Mouse (Mus musculus) heart, embryonic 12.5 days (tissue): ENCODE measurements at regions not wholly inside any gene's neighbourhood (a gene's known extent, or its start where the extent isn't known, plus 50 kb on each side); places are given as distances from the start of the nearest gene placed in this dataset.

Experiments
- ATAC-seq: fragments of 200-750 bp; cut with Nextera tagmentation; 2 replicates; pipeline ENCODE4 v1.8.0; 2017; ENCODE audit warnings: moderate TSS enrichment, moderate library complexity; ENCODE audit not compliant: insufficient number of reproducible peaks, low FRiP score
- H3K27ac ChIP-seq: fragments of 300-500 bp; sonication (generic); 2 replicates; pipeline ENCODE4 v1.5.1; 2016; ENCODE audit warnings: mild to moderate bottlenecking, moderate library complexity; ENCODE audit not compliant: poor library complexity, severe bottlenecking
- H3K27me3 ChIP-seq: fragments of 300-500 bp; sonication (generic); replicated peaks from 2 replicates; pipeline ENCODE4 v1.6.1; 2016; ENCODE audit warnings: mild to moderate bottlenecking, moderate library complexity
- H3K36me3 ChIP-seq: fragments of 300-500 bp; sonication (generic); 2 replicates; pipeline ENCODE4 v1.6.1; 2016; ENCODE audit warnings: mild to moderate bottlenecking, moderate library complexity
- H3K4me1 ChIP-seq: fragments of 300-500 bp; sonication (generic); replicated peaks from 2 replicates; pipeline ENCODE4 v1.6.1; 2016; ENCODE audit warnings: mild to moderate bottlenecking
- H3K4me2 ChIP-seq: fragments of 300-500 bp; sonication (generic); 2 replicates; pipeline ENCODE4 v1.6.1; 2016; ENCODE audit warnings: mild to moderate bottlenecking, moderate library complexity
- H3K4me3 ChIP-seq: fragments of 300-500 bp; sonication (generic); 2 replicates; pipeline ENCODE4 v1.5.1; 2016; ENCODE audit warnings: mild to moderate bottlenecking
- H3K9ac ChIP-seq: fragments of 300-500 bp; sonication (generic); 2 replicates; pipeline ENCODE4 v1.6.1; 2016; ENCODE audit warnings: mild to moderate bottlenecking, moderate library complexity
- H3K9me3 ChIP-seq: fragments of 300-500 bp; sonication (generic); replicated peaks from 2 replicates; pipeline ENCODE4 v1.6.1; 2016; ENCODE audit warnings: mild to moderate bottlenecking, moderate library complexity
- WGBS: fragments of 180-500 bp; shearing (Covaris S2); methylation state at CpG from one replicate; pipeline ENCODE4 v1.1.7; 2016; 5-methylcytosine and 5-hydroxymethylcytosine counted together

GRCm38 (mm10) chr16:24073613-24074244, 85.1 kb upstream of the Bcl6 start:
- ATAC-seq = no peak

GRCm38 (mm10) chr16:24073065-24073464, 84.4 kb upstream of the Bcl6 start:
- ATAC-seq = no peak
- H3K27ac ChIP-seq = no peak overlapping the region
- peaks cover 7% of the 10 kb centered on the region for H3K4me1 ChIP-seq
- H3K36me3 ChIP-seq = no peaks in the 10 kb centered on the region
- H3K9ac ChIP-seq = no peak overlapping the region
- WGBS = 51% methylated on average over 6 of the region's 6 CpGs
- peaks cover 32% of the 10 kb centered on the region; the same call in 1 of the 2 replicates for H3K27me3 ChIP-seq
- H3K4me3 ChIP-seq = no peak overlapping the region
- no peaks in the 10 kb centered on the region for H3K9me3 ChIP-seq
- H3K4me2 ChIP-seq = no peak overlapping the region

More at GRCm38 (mm10) chr16:24073613-24074244, 85.1 kb upstream of the Bcl6 start:
- Histone ChIP-seq H3K9ac (no peak overlapping the region), H3K4me1 (no peaks in the 10 kb centered on the region), H3K27me3 (peaks cover 32% of the 10 kb centered on the region; the same call in 1 of the 2 replicates), H3K4me2 (no peak overlapping the region), H3K9me3 (no peaks in the 10 kb centered on the region), H3K36me3 (no peaks in the 10 kb centered on the region), H3K4me3 (no peak overlapping the region), H3K27ac (no peak overlapping the region)
- 82% methylated on average over 8 of the region's 8 CpGs for WGBS

- peaks cover 14% of the 10 kb centered on the region for H3K4me1 ChIP-seq
- WGBS = 80% methylated on average over 5 of the region's 5 CpGs
These were observed 80.8 kb upstream of the Bcl6 start for GRCm38 (mm10) chr16:24069411-24069810.

GRCm38 (mm10) chr16:24068250-24068813, 79.7 kb upstream of the Bcl6 start:
- peaks cover 16% of the 10 kb centered on the region for H3K27me3 ChIP-seq
- H3K4me3 ChIP-seq = no peak overlapping the region
- peak overlapping the region; percentile 33; the same call in 1 of the 2 replicates for H3K27ac ChIP-seq
- ATAC-seq = peak; percentile 55
- no peaks in the 10 kb centered on the region for H3K36me3 ChIP-seq
- H3K4me1 ChIP-seq = peaks cover 14% of the 10 kb centered on the region
- 15% methylated on average over 4 of the region's 4 CpGs for WGBS
- no peaks in the 10 kb centered on the region for H3K9me3 ChIP-seq
- H3K4me2 ChIP-seq = 0 out of 2 replicates have a peak overlapping the region, but pooled peaks have one; percentile 13
- no peak overlapping the region for H3K9ac ChIP-seq

More at GRCm38 (mm10) chr16:24069411-24069810, 80.8 kb upstream of the Bcl6 start:
- no peak overlapping the region for H3K4me3 ChIP-seq
- peaks cover 26% of the 10 kb centered on the region for H3K27me3 ChIP-seq
- H3K27ac ChIP-seq = no peak overlapping the region
- H3K36me3 ChIP-seq = no peaks in the 10 kb centered on the region
- H3K9ac ChIP-seq = no peak overlapping the region
- H3K4me2 ChIP-seq = no peak overlapping the region
- no peak for ATAC-seq
- H3K9me3 ChIP-seq = no peaks in the 10 kb centered on the region

- WGBS = 49% methylated on average over 5 of the region's 5 CpGs
- peaks cover 6% of the 10 kb centered on the region; the same call in 1 of the 2 replicates for H3K27me3 ChIP-seq
- H3K27ac ChIP-seq = no peak overlapping the region
- H3K9me3 ChIP-seq = no peaks in the 10 kb centered on the region
- H3K4me1 ChIP-seq = peaks cover 23% of the 10 kb centered on the region
- no peaks in the 10 kb centered on the region for H3K36me3 ChIP-seq
- no peak overlapping the region for H3K4me3 ChIP-seq
- H3K9ac ChIP-seq = no peak overlapping the region
- no peak for ATAC-seq
- H3K4me2 ChIP-seq = no peak overlapping the region
These were observed 73.7 kb upstream of the Bcl6 start for GRCm38 (mm10) chr16:24062314-24062713.

GRCm38 (mm10) chr16:24061496-24061895, 72.8 kb upstream of the Bcl6 start:
- no peaks in the 10 kb centered on the region for H3K36me3 ChIP-seq
- H3K27me3 ChIP-seq = peaks cover 6% of the 10 kb centered on the region; the same call in 1 of the 2 replicates
- ATAC-seq = no peak
- peaks cover 28% of the 10 kb centered on the region for H3K4me1 ChIP-seq
- no peak overlapping the region for H3K9ac ChIP-seq
- H3K4me2 ChIP-seq = no peak overlapping the region
- 78% methylated on average over 4 of the region's 4 CpGs for WGBS
- H3K27ac ChIP-seq = no peak overlapping the region
- H3K9me3 ChIP-seq = no peaks in the 10 kb centered on the region
- H3K4me3 ChIP-seq = no peak overlapping the region

- Histone ChIP-seq H3K4me2 (no peak overlapping the region), H3K36me3 (no peaks in the 10 kb centered on the region), H3K9me3 (no peaks in the 10 kb centered on the region), H3K27ac (no peak overlapping the region), H3K4me1 (peaks cover 28% of the 10 kb centered on the region), H3K9ac (no peak overlapping the region), H3K27me3 (no peaks in the 10 kb centered on the region), H3K4me3 (no peak overlapping the region)
- no peak for ATAC-seq
- WGBS = 46% methylated on average over 4 of the region's 4 CpGs
These were observed 70.5 kb upstream of the Bcl6 start for GRCm38 (mm10) chr16:24059090-24059600.

GRCm38 (mm10) chr16:24056885-24057531, 68.4 kb upstream of the Bcl6 start:
- WGBS = 31% methylated on average over 11 of the region's 11 CpGs
- no peaks in the 10 kb centered on the region for H3K36me3 ChIP-seq

GRCm38 (mm10) chr16:24056123-24056884, 67.7 kb upstream of the Bcl6 start:
- 70% methylated on average over 12 of the region's 12 CpGs for WGBS
- H3K27ac ChIP-seq = no peak overlapping the region
- no peak overlapping the region for H3K4me3 ChIP-seq
- H3K4me1 ChIP-seq = peaks cover 21% of the 10 kb centered on the region
- H3K9me3 ChIP-seq = no peaks in the 10 kb centered on the region
- no peak overlapping the region for H3K9ac ChIP-seq
- no peak for ATAC-seq
- no peaks in the 10 kb centered on the region for H3K36me3 ChIP-seq
- H3K4me2 ChIP-seq = no peak overlapping the region
- no peaks in the 10 kb centered on the region for H3K27me3 ChIP-seq

More at GRCm38 (mm10) chr16:24056885-24057531, 68.4 kb upstream of the Bcl6 start:
- no peak overlapping the region for H3K27ac ChIP-seq
- H3K4me2 ChIP-seq = no peak overlapping the region
- H3K9me3 ChIP-seq = no peaks in the 10 kb centered on the region
- no peak overlapping the region for H3K9ac ChIP-seq
- peaks cover 22% of the 10 kb centered on the region for H3K4me1 ChIP-seq
- H3K4me3 ChIP-seq = no peak overlapping the region
- ATAC-seq = no peak
- H3K27me3 ChIP-seq = no peaks in the 10 kb centered on the region

GRCm38 (mm10) chr16:24054293-24054692, 65.6 kb upstream of the Bcl6 start:
- Histone ChIP-seq H3K9me3 (no peaks in the 10 kb centered on the region), H3K27me3 (no peaks in the 10 kb centered on the region), H3K27ac (no peak overlapping the region), H3K4me2 (no peak overlapping the region), H3K36me3 (no peaks in the 10 kb centered on the region), H3K4me1 (peaks cover 14% of the 10 kb centered on the region), H3K4me3 (no peak overlapping the region), H3K9ac (no peak overlapping the region)
- ATAC-seq = no peak
- WGBS = 87% methylated on average over 3 of the region's 3 CpGs

GRCm38 (mm10) chr16:24053403-24053802, 64.8 kb upstream of the Bcl6 start:
- ATAC-seq = no peak
- no peak overlapping the region for H3K9ac ChIP-seq
- no peaks in the 10 kb centered on the region for H3K9me3 ChIP-seq
- no peak overlapping the region for H3K27ac ChIP-seq
- no peak overlapping the region for H3K4me2 ChIP-seq
- no peaks in the 10 kb centered on the region for H3K36me3 ChIP-seq
- WGBS = 67% methylated on average over 10 of the region's 10 CpGs
- peaks cover 6% of the 10 kb centered on the region for H3K4me1 ChIP-seq
- no peak overlapping the region for H3K4me3 ChIP-seq
- no peaks in the 10 kb centered on the region for H3K27me3 ChIP-seq
